Mouse (Mus musculus) heart, embryonic 11.5 days (tissue): Measurements from ENCODE around the gene Mapkapk5. TPM values are rescaled to one million over a fixed set of nuclear protein-coding genes. Genes with fewer than 3 reads are reported as not detected.

Source experiments
- ATAC-seq: fragments of 200-750 bp; cut with Nextera tagmentation; replicated peaks from 2 replicates; pipeline ENCODE4 v1.8.0; 2017; ENCODE audit warnings: moderate library complexity; ENCODE audit not compliant: insufficient number of reproducible peaks, low FRiP score, low TSS enrichment
- H3K27ac ChIP-seq: fragments of 300-500 bp; sonication (generic); 2 replicates; pipeline ENCODE4 v1.5.1; 2014; ENCODE audit warnings: mild to moderate bottlenecking, low read depth, low read length
- H3K27me3 ChIP-seq: fragments of 300-500 bp; sonication (generic); 2 replicates; pipeline ENCODE4 v1.6.1; 2014; ENCODE audit warnings: mild to moderate bottlenecking, low read length, mixed read lengths; ENCODE audit not compliant: control insufficient read depth, insufficient read depth
- H3K36me3 ChIP-seq: fragments of 300-500 bp; sonication (generic); 2 replicates; pipeline ENCODE4 v1.6.1; 2014; ENCODE audit warnings: mild to moderate bottlenecking, low read length, moderate library complexity, mixed read lengths; ENCODE audit not compliant: control insufficient read depth, insufficient read depth
- H3K4me1 ChIP-seq: fragments of 300-500 bp; sonication (generic); 2 replicates; pipeline ENCODE4 v1.6.1; 2014; ENCODE audit warnings: low read length; ENCODE audit not compliant: control insufficient read depth, insufficient read depth
- H3K4me2 ChIP-seq: fragments of 300-500 bp; sonication (generic); 2 replicates; pipeline ENCODE4 v1.6.1; 2014; ENCODE audit warnings: mild to moderate bottlenecking, moderate library complexity
- H3K4me3 ChIP-seq: fragments of 300-500 bp; sonication (generic); 2 replicates; pipeline ENCODE4 v1.5.1; 2014; ENCODE audit warnings: low read depth, low read length
- H3K9ac ChIP-seq: fragments of 300-500 bp; sonication (generic); 2 replicates; pipeline ENCODE4 v1.6.1; 2014; ENCODE audit warnings: mild to moderate bottlenecking, low read depth, low read length, moderate library complexity
- H3K9me3 ChIP-seq: fragments of 300-500 bp; sonication (generic); replicated peaks from 2 replicates; pipeline ENCODE4 v1.6.1; 2016; ENCODE audit warnings: low read length; ENCODE audit not compliant: control insufficient read depth
- WGBS: fragments of 180-500 bp; shearing (Covaris S2); extraction: QIAGEN DNeasy Blood & Tissue Kit; methylation state at CpG from one replicate; pipeline ENCODE4 v1.1.7; 2014; ENCODE audit not compliant: insufficient replicate concordance; 5-methylcytosine and 5-hydroxymethylcytosine counted together
- polyA plus RNA-seq: library from polyadenylated mRNA; unstranded; fragments of >200 nt; fragmentation: Nextera tagmentation; extraction: Ambion mirVana; gene quantifications from 2 replicates; pipeline ENCODE4 v1.2.1, GENCODE M21; 2014

Gene Mapkapk5
- polyA plus RNA-seq, 1 experiment from 2014 or later: 45.7 TPM

GRCm38 (mm10) chr5:121586400-121587039 lies 40.8 kb upstream of the Mapkapk5 start:
- no peak overlapping the region for H3K4me3 ChIP-seq
- no peaks in the 10 kb centered on the region for H3K27me3 ChIP-seq
- no peaks in the 10 kb centered on the region for H3K9me3 ChIP-seq
- 0 out of 2 replicates have a peak, but pooled peaks cover 6% of the 10 kb centered on the region for H3K4me1 ChIP-seq
- H3K36me3 ChIP-seq: no peaks in the 10 kb centered on the region
- no peak for ATAC-seq
- no peak overlapping the region for H3K27ac ChIP-seq
- 62% methylated on average over 6 of the region's 6 CpGs for WGBS
- no peak overlapping the region for H3K4me2 ChIP-seq
- no peak overlapping the region for H3K9ac ChIP-seq

GRCm38 (mm10) chr5:121585699-121586098 lies 40.0 kb upstream of the Mapkapk5 start:
- Histone ChIP-seq H3K4me2 (no peak overlapping the region), H3K27me3 (no peaks in the 10 kb centered on the region), H3K4me1 (0 out of 2 replicates have a peak, but pooled peaks cover 6% of the 10 kb centered on the region), H3K36me3 (no peaks in the 10 kb centered on the region), H3K4me3 (no peak overlapping the region), H3K9ac (no peak overlapping the region), H3K27ac (no peak overlapping the region), H3K9me3 (no peaks in the 10 kb centered on the region)
- 73% methylated on average over 5 of the region's 5 CpGs for WGBS
- no peak for ATAC-seq

GRCm38 (mm10) chr5:121585005-121585404 lies 39.3 kb upstream of the Mapkapk5 start:
- no peak overlapping the region for H3K27ac ChIP-seq
- H3K4me1 ChIP-seq: 0 out of 2 replicates have a peak, but pooled peaks cover 6% of the 10 kb centered on the region
- H3K36me3 ChIP-seq: no peaks in the 10 kb centered on the region
- no peak overlapping the region for H3K4me3 ChIP-seq
- no peak overlapping the region for H3K4me2 ChIP-seq
- ATAC-seq: no peak
- H3K9ac ChIP-seq: no peak overlapping the region
- WGBS: 92% methylated on average over 10 of the region's 10 CpGs
- no peaks in the 10 kb centered on the region for H3K27me3 ChIP-seq
- H3K9me3 ChIP-seq: no peaks in the 10 kb centered on the region

DNA sequence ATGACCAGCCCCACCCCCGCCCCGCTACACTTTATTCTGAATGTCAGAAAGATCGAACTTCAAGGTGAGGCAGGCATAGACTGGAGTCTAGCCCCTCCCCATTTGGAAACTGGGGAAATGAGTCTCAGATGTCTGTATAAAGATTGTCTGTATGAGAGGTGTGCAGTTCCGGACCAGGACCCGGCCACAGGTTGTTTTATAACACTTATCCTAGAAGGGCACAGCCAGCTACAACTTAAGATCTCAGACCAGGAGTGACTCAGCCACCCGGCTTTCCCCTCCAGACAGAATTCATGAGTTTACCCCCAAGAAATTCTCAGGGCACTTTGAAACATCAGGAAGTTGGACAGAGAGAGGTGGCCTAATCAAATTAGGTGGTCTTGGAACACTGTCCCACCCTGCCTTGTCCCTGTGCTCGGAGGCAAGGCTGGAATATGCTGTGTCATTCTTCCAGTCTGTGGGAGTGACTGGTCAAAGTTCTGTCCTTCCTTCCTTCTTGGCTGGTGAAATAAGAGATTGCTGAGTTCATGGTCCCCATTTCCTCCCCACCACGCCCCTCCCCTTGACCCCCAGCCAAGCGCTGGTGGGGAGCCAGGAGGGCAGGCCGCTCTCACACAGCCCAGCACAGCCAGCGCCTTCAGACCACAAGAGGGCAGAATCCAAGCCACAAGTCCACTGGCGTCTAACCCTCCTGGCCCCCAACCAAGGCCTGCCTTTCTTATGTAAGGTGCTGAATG lies 38.2 kb upstream of the Mapkapk5 start:
- peak; percentile 74 for ATAC-seq
- Histone ChIP-seq H3K36me3 (peaks cover 3% of the 10 kb centered on the region; the same call in 1 of the 2 replicates), H3K9me3 (no peaks in the 10 kb centered on the region), H3K4me3 (no peak overlapping the region), H3K9ac (no peak overlapping the region), H3K4me2 (no peak overlapping the region), H3K27ac (no peak overlapping the region), H3K27me3 (no peaks in the 10 kb centered on the region), H3K4me1 (0 out of 2 replicates have a peak, but pooled peaks cover 6% of the 10 kb centered on the region)
- WGBS: 54% methylated on average over 12 of the region's 12 CpGs

GRCm38 (mm10) chr5:121581945-121582344 lies 36.2 kb upstream of the Mapkapk5 start:
- H3K4me2 ChIP-seq: no peak overlapping the region
- no peak overlapping the region for H3K9ac ChIP-seq
- H3K36me3 ChIP-seq: peaks cover 3% of the 10 kb centered on the region; the same call in 1 of the 2 replicates
- H3K9me3 ChIP-seq: no peaks in the 10 kb centered on the region
- no peak for ATAC-seq
- no peak overlapping the region for H3K27ac ChIP-seq
- H3K4me3 ChIP-seq: no peak overlapping the region
- 88% methylated on average over 8 of the region's 8 CpGs for WGBS
- no peaks in the 10 kb centered on the region for H3K27me3 ChIP-seq
- 0 out of 2 replicates have a peak, but pooled peaks cover 6% of the 10 kb centered on the region for H3K4me1 ChIP-seq

- Histone ChIP-seq H3K27me3 (no peaks in the 10 kb centered on the region), H3K27ac (no peak overlapping the region), H3K9ac (no peak overlapping the region), H3K36me3 (peaks cover 3% of the 10 kb centered on the region; the same call in 1 of the 2 replicates), H3K4me3 (no peak overlapping the region), H3K4me1 (no peaks in the 10 kb centered on the region), H3K9me3 (no peaks in the 10 kb centered on the region), H3K4me2 (no peak overlapping the region)
- no peak for ATAC-seq
- 79% methylated on average over 11 of the region's 11 CpGs for WGBS
Observed at GRCm38 (mm10) chr5:121576927-121577488, 31.3 kb upstream of the Mapkapk5 start.

DNA sequence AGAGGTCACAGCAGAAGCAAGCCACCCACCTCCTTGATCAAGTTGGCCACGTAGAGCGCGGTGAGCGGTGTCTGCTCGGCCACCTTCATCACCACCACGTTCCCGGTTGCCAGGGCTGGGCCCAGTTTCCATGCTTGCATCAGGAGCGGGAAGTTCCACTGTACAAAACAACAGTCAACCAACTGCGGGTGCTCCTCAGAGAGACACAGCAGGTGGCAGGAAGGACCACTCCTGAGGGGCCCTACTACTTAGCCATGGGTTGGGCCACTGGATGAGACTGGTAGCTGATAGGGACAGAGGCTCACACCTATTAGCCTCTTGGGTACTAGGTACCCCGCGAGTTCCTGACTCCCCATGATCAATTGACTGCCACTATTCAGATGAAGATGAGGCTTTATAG lies 30.2 kb upstream of the Mapkapk5 start:
- Histone ChIP-seq H3K27me3 (no peaks in the 10 kb centered on the region), H3K9me3 (no peaks in the 10 kb centered on the region), H3K4me2 (no peak overlapping the region), H3K27ac (no peak overlapping the region), H3K9ac (no peak overlapping the region), H3K4me1 (no peaks in the 10 kb centered on the region), H3K36me3 (peaks cover 3% of the 10 kb centered on the region; the same call in 1 of the 2 replicates), H3K4me3 (no peak overlapping the region)
- no peak for ATAC-seq
- 89% methylated on average over 11 of the region's 11 CpGs for WGBS

GRCm38 (mm10) chr5:121574145-121574544 lies 28.4 kb upstream of the Mapkapk5 start:
- H3K27me3 ChIP-seq: no peaks in the 10 kb centered on the region
- peaks cover 1% of the 10 kb centered on the region; the same call in 1 of the 2 replicates for H3K36me3 ChIP-seq
- no peaks in the 10 kb centered on the region for H3K9me3 ChIP-seq
- no peak for ATAC-seq
- H3K9ac ChIP-seq: no peak overlapping the region
- 86% methylated on average over 13 of the region's 13 CpGs for WGBS
- no peaks in the 10 kb centered on the region for H3K4me1 ChIP-seq
- H3K4me2 ChIP-seq: no peak overlapping the region
- H3K4me3 ChIP-seq: no peak overlapping the region
- no peak overlapping the region for H3K27ac ChIP-seq
